Mouse (Mus musculus): ENCODE measurements around the gene Ttll7. TPM values are rescaled to one million over a fixed set of nuclear protein-coding genes. Genes with fewer than 3 reads are reported as not detected.

Ttll7 gene
- polyA plus RNA-seq, 1 experiment from 2014 or later, result 2.7 TPM

GRCm38 (mm10) chr3:146936888-146937287 lies 84.7 kb downstream of the Ttll7 start:
- Histone ChIP-seq H3K4me2 (ENCODE audit: low read length) (no peak overlapping the region), H3K9me3 (ENCODE audit: control insufficient read depth, low read length) (no peaks in the 10 kb centered on the region), H3K4me1 (ENCODE audit: control insufficient read depth in 2 of 2, insufficient read depth in 2 of 2, low read length in 2 of 2) (no peaks in the 10 kb centered on the region), H3K36me3 (ENCODE audit: control insufficient read depth, insufficient read depth, low read length) (no peaks in the 10 kb centered on the region), H3K27ac (replicated peaks in 1 of 2; ENCODE audit: control insufficient read depth in 1 of 2, insufficient read depth in 1 of 2, low read depth in 2 of 2, low read length in 2 of 2) (no peak overlapping the region), H3K4me3 (ENCODE audit: control insufficient read depth in 1 of 2, insufficient read depth in 1 of 2, low read depth in 1 of 2, low read length in 2 of 2) (no peak overlapping the region), H3K27me3 (ENCODE audit: control insufficient read depth, insufficient read depth, low read length) (no peaks in the 10 kb centered on the region), H3K9ac (ENCODE audit: low read length) (no peak overlapping the region)
- WGBS, result 58% methylated on average over 4 of the region's 4 CpGs
- ATAC-seq (ENCODE audit: insufficient number of reproducible peaks, insufficient read depth, low FRiP score, low read depth), result no peak

GRCm38 (mm10) chr3:146939391-146940250 lies 87.5 kb downstream of the Ttll7 start:
- 31% methylated on average over 21 of the region's 21 CpGs for WGBS
- Histone ChIP-seq H3K36me3 (ENCODE audit: control insufficient read depth, insufficient read depth, low read length) (no peaks in the 10 kb centered on the region), H3K27me3 (ENCODE audit: control insufficient read depth, insufficient read depth, low read length) (no peaks in the 10 kb centered on the region), H3K4me2 (ENCODE audit: low read length) (peak overlapping the region; percentile 52), H3K4me1 (ENCODE audit: control insufficient read depth in 2 of 2, insufficient read depth in 2 of 2, low read length in 2 of 2) (no peaks in the 10 kb centered on the region), H3K9ac (ENCODE audit: low read length) (no peak overlapping the region), H3K9me3 (ENCODE audit: control insufficient read depth, low read length) (no peaks in the 10 kb centered on the region), H3K27ac (replicated peaks in 1 of 2; ENCODE audit: control insufficient read depth in 1 of 2, insufficient read depth in 1 of 2, low read depth in 2 of 2, low read length in 2 of 2) (no peak overlapping the region), H3K4me3 (ENCODE audit: control insufficient read depth in 1 of 2, insufficient read depth in 1 of 2, low read depth in 1 of 2, low read length in 2 of 2) (peak overlapping the region; percentile 11 to 24; a peak in 1 of 4 replicates)
- ATAC-seq (ENCODE audit: insufficient number of reproducible peaks, insufficient read depth, low FRiP score, low read depth), result no peak

- no peaks in the 10 kb centered on the region for H3K4me1 ChIP-seq (ENCODE audit: control insufficient read depth in 2 of 2, insufficient read depth in 2 of 2, low read length in 2 of 2)
- no peak overlapping the region for H3K4me3 ChIP-seq (ENCODE audit: control insufficient read depth in 1 of 2, insufficient read depth in 1 of 2, low read depth in 1 of 2, low read length in 2 of 2)
- no peak overlapping the region for H3K9ac ChIP-seq (ENCODE audit: low read length)
- H3K27ac ChIP-seq (replicated peaks in 1 of 2; ENCODE audit: control insufficient read depth in 1 of 2, insufficient read depth in 1 of 2, low read depth in 2 of 2, low read length in 2 of 2), result no peak overlapping the region
- H3K9me3 ChIP-seq (ENCODE audit: control insufficient read depth, low read length), result no peaks in the 10 kb centered on the region
- no peaks in the 10 kb centered on the region for H3K27me3 ChIP-seq (ENCODE audit: control insufficient read depth, insufficient read depth, low read length)
- ATAC-seq (ENCODE audit: insufficient number of reproducible peaks, insufficient read depth, low FRiP score, low read depth), result no peak
- H3K4me2 ChIP-seq (ENCODE audit: low read length), result no peak overlapping the region
- WGBS, result 88% methylated on average over 2 of the region's 2 CpGs
- no peaks in the 10 kb centered on the region for H3K36me3 ChIP-seq (ENCODE audit: control insufficient read depth, insufficient read depth, low read length)
Observed at GRCm38 (mm10) chr3:146943101-146943500, 90.9 kb downstream of the Ttll7 start.

- H3K9ac ChIP-seq (ENCODE audit: low read length), result no peak overlapping the region
- 23% methylated on average over 2 of the region's 2 CpGs for WGBS
- no peaks in the 10 kb centered on the region for H3K27me3 ChIP-seq (ENCODE audit: control insufficient read depth, insufficient read depth, low read length)
- no peak overlapping the region for H3K4me2 ChIP-seq (ENCODE audit: low read length)
- H3K4me1 ChIP-seq (ENCODE audit: control insufficient read depth in 2 of 2, insufficient read depth in 2 of 2, low read length in 2 of 2), result no peaks in the 10 kb centered on the region
- no peak for ATAC-seq (ENCODE audit: insufficient number of reproducible peaks, insufficient read depth, low FRiP score, low read depth)
- H3K36me3 ChIP-seq (ENCODE audit: control insufficient read depth, insufficient read depth, low read length), result no peaks in the 10 kb centered on the region
- no peak overlapping the region for H3K4me3 ChIP-seq (ENCODE audit: control insufficient read depth in 1 of 2, insufficient read depth in 1 of 2, low read depth in 1 of 2, low read length in 2 of 2)
- H3K9me3 ChIP-seq (ENCODE audit: control insufficient read depth, low read length), result no peaks in the 10 kb centered on the region
- no peak overlapping the region for H3K27ac ChIP-seq (replicated peaks in 1 of 2; ENCODE audit: control insufficient read depth in 1 of 2, insufficient read depth in 1 of 2, low read depth in 2 of 2, low read length in 2 of 2)
Observed at GRCm38 (mm10) chr3:146945342-146945741, 93.2 kb downstream of the Ttll7 start.

- Histone ChIP-seq H3K27me3 (ENCODE audit: control insufficient read depth, insufficient read depth, low read length) (no peaks in the 10 kb centered on the region), H3K27ac (replicated peaks in 1 of 2; ENCODE audit: control insufficient read depth in 1 of 2, insufficient read depth in 1 of 2, low read depth in 2 of 2, low read length in 2 of 2) (0 out of 4 replicates have a peak overlapping the region, but pooled peaks of 1 of the 2 experiments have one; percentile 10), H3K4me3 (ENCODE audit: control insufficient read depth in 1 of 2, insufficient read depth in 1 of 2, low read depth in 1 of 2, low read length in 2 of 2) (peak overlapping the region; percentile 37 to 51), H3K9me3 (ENCODE audit: control insufficient read depth, low read length) (no peaks in the 10 kb centered on the region), H3K9ac (ENCODE audit: low read length) (peak overlapping the region; percentile 39), H3K36me3 (ENCODE audit: control insufficient read depth, insufficient read depth, low read length) (no peaks in the 10 kb centered on the region), H3K4me2 (ENCODE audit: low read length) (peak overlapping the region; percentile 61), H3K4me1 (ENCODE audit: control insufficient read depth in 2 of 2, insufficient read depth in 2 of 2, low read length in 2 of 2) (no peaks in the 10 kb centered on the region)
- 1% methylated on average over 13 of the region's 13 CpGs for WGBS
- ATAC-seq (ENCODE audit: insufficient number of reproducible peaks, insufficient read depth, low FRiP score, low read depth), result no peak
Observed at GRCm38 (mm10) chr3:146945887-146946286, 93.7 kb downstream of the Ttll7 start.

- no peak overlapping the region for H3K4me2 ChIP-seq (ENCODE audit: low read length)
- H3K9ac ChIP-seq (ENCODE audit: low read length), result no peak overlapping the region
- H3K4me3 ChIP-seq (ENCODE audit: control insufficient read depth in 1 of 2, insufficient read depth in 1 of 2, low read depth in 1 of 2, low read length in 2 of 2), result no peak overlapping the region
- no peaks in the 10 kb centered on the region for H3K4me1 ChIP-seq (ENCODE audit: control insufficient read depth in 2 of 2, insufficient read depth in 2 of 2, low read length in 2 of 2)
- H3K9me3 ChIP-seq (ENCODE audit: control insufficient read depth, low read length), result no peaks in the 10 kb centered on the region
- WGBS, result 75% methylated on average over 8 of the region's 8 CpGs
- no peaks in the 10 kb centered on the region for H3K27me3 ChIP-seq (ENCODE audit: control insufficient read depth, insufficient read depth, low read length)
- no peak for ATAC-seq (ENCODE audit: insufficient number of reproducible peaks, insufficient read depth, low FRiP score, low read depth)
- H3K36me3 ChIP-seq (ENCODE audit: control insufficient read depth, insufficient read depth, low read length), result no peaks in the 10 kb centered on the region
- H3K27ac ChIP-seq (replicated peaks in 1 of 2; ENCODE audit: control insufficient read depth in 1 of 2, insufficient read depth in 1 of 2, low read depth in 2 of 2, low read length in 2 of 2), result no peak overlapping the region
Observed at GRCm38 (mm10) chr3:146946641-146947040, 94.5 kb downstream of the Ttll7 start.

GRCm38 (mm10) chr3:146956792-146957191 lies 104.6 kb downstream of the Ttll7 start:
- no peak for ATAC-seq (ENCODE audit: insufficient number of reproducible peaks, insufficient read depth, low FRiP score, low read depth)
- Histone ChIP-seq H3K9me3 (ENCODE audit: control insufficient read depth, low read length) (no peaks in the 10 kb centered on the region), H3K4me2 (ENCODE audit: low read length) (no peak overlapping the region), H3K27ac (replicated peaks in 1 of 2; ENCODE audit: control insufficient read depth in 1 of 2, insufficient read depth in 1 of 2, low read depth in 2 of 2, low read length in 2 of 2) (no peak overlapping the region), H3K36me3 (ENCODE audit: control insufficient read depth, insufficient read depth, low read length) (no peaks in the 10 kb centered on the region), H3K27me3 (ENCODE audit: control insufficient read depth, insufficient read depth, low read length) (no peaks in the 10 kb centered on the region), H3K4me1 (ENCODE audit: control insufficient read depth in 2 of 2, insufficient read depth in 2 of 2, low read length in 2 of 2) (no peaks in the 10 kb centered on the region), H3K9ac (ENCODE audit: low read length) (no peak overlapping the region), H3K4me3 (ENCODE audit: control insufficient read depth in 1 of 2, insufficient read depth in 1 of 2, low read depth in 1 of 2, low read length in 2 of 2) (no peak overlapping the region)
- 85% methylated on average over 8 of the region's 8 CpGs for WGBS

GRCm38 (mm10) chr3:146962838-146963237 lies 110.7 kb downstream of the Ttll7 start:
- Histone ChIP-seq H3K4me1 (ENCODE audit: control insufficient read depth in 2 of 2, insufficient read depth in 2 of 2, low read length in 2 of 2) (no peaks in the 10 kb centered on the region), H3K27me3 (ENCODE audit: control insufficient read depth, insufficient read depth, low read length) (no peaks in the 10 kb centered on the region), H3K9ac (ENCODE audit: low read length) (no peak overlapping the region), H3K4me2 (ENCODE audit: low read length) (no peak overlapping the region), H3K4me3 (ENCODE audit: control insufficient read depth in 1 of 2, insufficient read depth in 1 of 2, low read depth in 1 of 2, low read length in 2 of 2) (no peak overlapping the region), H3K9me3 (ENCODE audit: control insufficient read depth, low read length) (no peaks in the 10 kb centered on the region), H3K36me3 (ENCODE audit: control insufficient read depth, insufficient read depth, low read length) (no peaks in the 10 kb centered on the region), H3K27ac (replicated peaks in 1 of 2; ENCODE audit: control insufficient read depth in 1 of 2, insufficient read depth in 1 of 2, low read depth in 2 of 2, low read length in 2 of 2) (no peak overlapping the region)
- ATAC-seq (ENCODE audit: insufficient number of reproducible peaks, insufficient read depth, low FRiP score, low read depth), result no peak

Data from heart, embryonic 14.5 days (tissue).